Mouse (Mus musculus) monocyte, adult 59 days (primary cell): Measurements from ENCODE around the gene Gpc3. TPM values are rescaled to one million over a fixed set of nuclear protein-coding genes. Genes with fewer than 3 reads are reported as not detected.

Source experiments
- total RNA-seq, 2 experiments: library from RNA; stranded (reverse); gene quantifications; one replicate each; pipeline ENCODE4 v1.2.4; 2023

The Gpc3 gene
- under 1 TPM in 1 of 2 experiments, not detected in 1; 0.71 TPM for total RNA-seq

DNA sequence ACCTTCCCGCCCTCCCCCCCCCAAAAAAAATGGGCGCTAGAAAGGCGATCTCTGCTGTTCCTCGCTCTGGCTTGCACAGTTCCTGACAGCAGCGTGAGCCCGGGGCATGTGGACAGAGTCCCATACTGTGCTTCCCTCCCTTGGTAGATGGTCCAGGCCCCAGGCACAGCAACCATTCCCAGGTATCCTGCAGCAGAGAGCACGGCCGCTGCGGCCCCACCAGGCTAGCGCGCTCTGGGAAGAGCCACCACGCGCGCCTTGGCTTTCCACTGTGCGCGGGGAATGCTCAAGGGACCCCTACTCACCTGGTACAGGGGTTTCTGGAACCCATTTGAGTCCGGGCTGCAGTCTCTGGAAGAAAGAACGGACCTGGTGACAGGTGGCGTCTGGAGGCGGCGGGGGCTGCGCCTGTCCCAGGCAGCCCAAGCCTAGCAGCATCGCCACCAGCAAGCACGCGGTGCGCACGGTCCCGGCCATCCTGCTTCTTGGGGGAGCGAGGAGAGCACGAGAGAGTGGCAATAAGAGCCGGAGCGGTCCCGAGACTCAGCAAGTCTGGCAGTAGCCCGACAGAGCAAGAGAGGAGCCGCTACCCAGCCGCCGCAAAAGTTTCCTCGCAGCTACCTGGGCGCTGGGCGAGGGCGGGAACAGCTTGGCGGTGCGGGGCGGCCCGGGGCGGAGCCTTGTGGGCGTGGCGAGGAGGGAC lies at the start of gene Gpc3:
Gene Gpc3 (minus strand): TSS at position 623 of the 703 bp plus-strand sequence.

Other genes with a start within 250 kb of the Gpc3 start
- gene Ccdc160, start 177.2 kb upstream of the Gpc3 start, total RNA-seq, result not detected